Mouse (Mus musculus): ENCODE measurements around the gene Slc9a9. TPM values are rescaled to one million over a fixed set of nuclear protein-coding genes. Genes with fewer than 3 reads are reported as not detected.
A peak's percentile ranks its signal among the peaks of the same experiment; 100 is the strongest.

The Slc9a9 gene
- polyA plus RNA-seq, 1 experiment from 2014 or later: 5.0 TPM

- Histone ChIP-seq H3K36me3 (ENCODE audit: insufficient read depth) (no peaks in the 10 kb centered on the region), H3K27me3 (ENCODE audit: insufficient read depth, low read length) (no peaks in the 10 kb centered on the region), H3K9me3 (ENCODE audit: low read depth, low read length) (no peaks in the 10 kb centered on the region), H3K27ac (ENCODE audit: low read depth) (no peak overlapping the region), H3K4me1 (ENCODE audit: insufficient read depth) (no peaks in the 10 kb centered on the region), H3K9ac (no peak overlapping the region), H3K4me3 (ENCODE audit: low read depth, low read length) (no peak overlapping the region), H3K4me2 (no peak overlapping the region)
- DNase-seq (no peak), ATAC-seq (ENCODE audit: insufficient read depth) (no peak)
- no peak for TF ChIP-seq CTCF (IDR thresholded peaks at IDR 0.05; ENCODE audit: low read depth)
- WGBS: 50% methylated on average over 6 of the region's 6 CpGs
Observed at GRCm38 (mm10) chr9:94645631-94646030, 24.1 kb upstream of the Slc9a9 start.

DNA sequence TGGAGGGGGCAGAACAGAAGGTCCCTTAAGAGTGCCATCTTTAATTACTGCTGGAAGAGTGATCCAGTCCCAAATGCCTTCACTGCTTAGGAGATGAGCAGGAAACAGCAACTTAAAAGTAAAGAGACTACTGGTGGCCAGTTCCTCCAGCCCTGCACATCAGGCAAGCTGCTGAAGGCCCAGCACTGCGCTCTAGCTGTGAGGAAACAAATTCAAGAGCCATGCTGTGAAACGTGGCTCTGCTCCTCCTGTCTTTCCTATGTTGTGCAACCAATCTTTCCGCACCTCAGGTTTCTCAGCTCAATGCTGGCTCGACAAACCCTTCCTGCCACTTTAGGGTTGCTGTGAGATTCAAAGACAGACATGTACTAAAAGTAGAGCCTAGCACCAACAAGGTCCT, 22.3 kb upstream of the Slc9a9 start:
- H3K9ac ChIP-seq: no peak overlapping the region
- no peaks in the 10 kb centered on the region for H3K4me1 ChIP-seq (ENCODE audit: insufficient read depth)
- no peaks in the 10 kb centered on the region for H3K36me3 ChIP-seq (ENCODE audit: insufficient read depth)
- H3K27me3 ChIP-seq (ENCODE audit: insufficient read depth, low read length): no peaks in the 10 kb centered on the region
- no peak overlapping the region for H3K4me3 ChIP-seq (ENCODE audit: low read depth, low read length)
- no peak for ATAC-seq (ENCODE audit: insufficient read depth)
- no peak for TF ChIP-seq CTCF (IDR thresholded peaks at IDR 0.05; ENCODE audit: low read depth)
- no peaks in the 10 kb centered on the region for H3K9me3 ChIP-seq (ENCODE audit: low read depth, low read length)
- no peak for DNase-seq
- H3K27ac ChIP-seq (ENCODE audit: low read depth): no peak overlapping the region
- WGBS: 65% methylated on average over 4 of the region's 4 CpGs
- no peak overlapping the region for H3K4me2 ChIP-seq

DNA sequence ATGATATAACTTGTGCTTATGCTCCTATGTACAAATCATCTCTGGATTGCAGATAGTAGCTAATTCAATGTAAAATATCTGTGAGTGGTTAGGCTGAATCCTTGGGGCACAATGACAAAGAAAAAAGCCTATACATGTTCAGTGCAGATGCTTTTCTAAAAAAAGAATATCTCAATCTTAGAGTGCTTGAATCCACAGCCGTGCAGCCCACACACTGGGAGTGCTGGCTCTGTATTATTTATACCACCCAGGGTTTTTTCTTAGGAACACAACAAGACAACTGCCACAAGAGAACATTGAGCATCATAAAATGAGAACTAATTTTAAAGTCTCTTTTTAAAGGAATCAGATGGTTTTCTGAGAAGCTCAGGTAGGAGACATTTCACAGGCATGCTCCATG, 19.7 kb upstream of the Slc9a9 start:
- ATAC-seq (ENCODE audit: insufficient read depth) (no peak), DNase-seq (no peak)
- H3K27me3 ChIP-seq (ENCODE audit: insufficient read depth, low read length): no peaks in the 10 kb centered on the region
- H3K9ac ChIP-seq: no peak overlapping the region
- no peaks in the 10 kb centered on the region for H3K9me3 ChIP-seq (ENCODE audit: low read depth, low read length)
- H3K27ac ChIP-seq (ENCODE audit: low read depth): no peak overlapping the region
- no peaks in the 10 kb centered on the region for H3K4me1 ChIP-seq (ENCODE audit: insufficient read depth)
- H3K4me2 ChIP-seq: no peak overlapping the region
- no peak for TF ChIP-seq CTCF (IDR thresholded peaks at IDR 0.05; ENCODE audit: low read depth)
- H3K36me3 ChIP-seq (ENCODE audit: insufficient read depth): no peaks in the 10 kb centered on the region
- no peak overlapping the region for H3K4me3 ChIP-seq (ENCODE audit: low read depth, low read length)
- 70% methylated on average over 1 of the region's 1 CpGs for WGBS

DNA sequence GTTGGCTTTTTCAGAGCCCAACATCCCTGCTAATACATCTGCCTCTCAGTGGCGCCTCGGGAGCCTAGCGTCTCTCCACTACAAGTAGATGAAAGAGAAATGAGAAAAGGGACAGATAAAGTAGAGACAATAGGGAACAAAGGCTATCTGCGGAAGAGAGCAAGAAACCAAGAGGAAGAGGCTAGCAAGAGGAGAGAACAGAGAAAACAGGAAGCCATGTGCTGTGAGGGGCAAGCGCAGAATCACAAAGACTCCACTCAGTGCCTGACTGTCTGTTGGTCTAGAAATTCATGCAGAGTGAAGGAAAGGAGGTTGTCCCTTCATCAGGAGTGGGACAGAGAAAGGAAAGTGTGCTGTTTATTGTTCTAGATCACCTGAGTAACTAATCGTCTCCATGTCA, 16.5 kb upstream of the Slc9a9 start:
- Histone ChIP-seq H3K4me3 (ENCODE audit: low read depth, low read length) (no peak overlapping the region), H3K27me3 (ENCODE audit: insufficient read depth, low read length) (no peaks in the 10 kb centered on the region), H3K9me3 (ENCODE audit: low read depth, low read length) (no peaks in the 10 kb centered on the region), H3K36me3 (ENCODE audit: insufficient read depth) (no peaks in the 10 kb centered on the region), H3K9ac (no peak overlapping the region), H3K4me1 (ENCODE audit: insufficient read depth) (no peaks in the 10 kb centered on the region), H3K27ac (ENCODE audit: low read depth) (no peak overlapping the region), H3K4me2 (no peak overlapping the region)
- ATAC-seq (ENCODE audit: insufficient read depth) (no peak), DNase-seq (no peak)
- TF ChIP-seq CTCF (IDR thresholded peaks at IDR 0.05; ENCODE audit: low read depth): no peak
- WGBS: 79% methylated on average over 6 of the region's 6 CpGs

DNA sequence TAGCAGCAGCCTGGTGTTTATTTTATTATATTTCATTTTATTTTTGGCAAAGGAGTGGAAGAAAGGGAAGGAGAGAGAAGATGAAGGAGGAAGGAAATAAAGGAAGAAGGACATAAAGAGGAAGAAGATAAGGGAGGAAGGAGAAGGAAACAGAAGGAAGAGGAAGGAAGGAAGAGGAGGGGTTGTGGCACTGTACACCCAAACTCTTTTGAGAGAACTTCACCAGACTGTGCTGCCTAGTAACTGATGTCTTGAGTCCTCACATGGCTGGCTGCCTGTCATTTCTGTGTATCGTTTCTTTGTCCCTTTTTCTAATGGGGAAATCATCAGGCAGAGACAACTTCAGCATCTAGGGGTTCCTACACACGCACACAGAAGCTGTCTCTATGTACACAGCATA, 15.9 kb upstream of the Slc9a9 start:
- H3K4me2 ChIP-seq: no peak overlapping the region
- no peaks in the 10 kb centered on the region for H3K36me3 ChIP-seq (ENCODE audit: insufficient read depth)
- H3K27ac ChIP-seq (ENCODE audit: low read depth): no peak overlapping the region
- DNase-seq: no peak
- H3K9me3 ChIP-seq (ENCODE audit: low read depth, low read length): no peaks in the 10 kb centered on the region
- no peaks in the 10 kb centered on the region for H3K27me3 ChIP-seq (ENCODE audit: insufficient read depth, low read length)
- no peak; the same call in 1 of the 2 replicates for ATAC-seq (ENCODE audit: insufficient read depth)
- 28% methylated on average over 2 of the region's 2 CpGs for WGBS
- H3K4me1 ChIP-seq (ENCODE audit: insufficient read depth): no peaks in the 10 kb centered on the region
- no peak overlapping the region for H3K4me3 ChIP-seq (ENCODE audit: low read depth, low read length)
- no peak for TF ChIP-seq CTCF (IDR thresholded peaks at IDR 0.05; ENCODE audit: low read depth)
- H3K9ac ChIP-seq: no peak overlapping the region

DNA sequence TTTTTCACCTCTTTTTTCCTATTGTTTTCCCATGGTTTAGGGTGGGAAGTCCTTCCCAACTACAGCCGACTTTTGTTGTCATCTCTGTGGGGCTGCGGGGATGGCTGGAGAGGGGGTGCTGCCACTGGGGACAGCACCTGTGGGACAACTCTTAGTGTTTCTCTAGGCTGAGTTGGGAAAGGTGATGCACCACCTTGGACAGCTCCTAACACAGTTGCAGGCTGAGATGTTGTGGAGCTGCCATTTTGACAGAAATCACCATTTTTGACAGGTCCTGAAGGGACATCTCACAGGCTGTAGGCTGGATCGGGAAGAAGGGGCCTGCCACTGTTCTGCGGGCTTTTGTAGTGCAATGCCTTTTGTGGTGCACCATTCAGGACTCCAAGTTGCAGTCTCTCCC, 13.4 kb upstream of the Slc9a9 start:
- H3K9ac ChIP-seq: no peak overlapping the region
- no peak overlapping the region for H3K4me3 ChIP-seq (ENCODE audit: low read depth, low read length)
- ATAC-seq (ENCODE audit: insufficient read depth) (no peak), DNase-seq (peak; percentile 42)
- no peaks in the 10 kb centered on the region for H3K36me3 ChIP-seq (ENCODE audit: insufficient read depth)
- WGBS: 78% methylated on average over 4 of the region's 4 CpGs
- no peaks in the 10 kb centered on the region for H3K27me3 ChIP-seq (ENCODE audit: insufficient read depth, low read length)
- TF ChIP-seq CTCF (IDR thresholded peaks at IDR 0.05; ENCODE audit: low read depth): no peak
- H3K4me1 ChIP-seq (ENCODE audit: insufficient read depth): no peaks in the 10 kb centered on the region
- no peak overlapping the region for H3K27ac ChIP-seq (ENCODE audit: low read depth)
- no peak overlapping the region for H3K4me2 ChIP-seq
- H3K9me3 ChIP-seq (ENCODE audit: low read depth, low read length): no peaks in the 10 kb centered on the region

- no peak overlapping the region for H3K4me2 ChIP-seq
- no peaks in the 10 kb centered on the region for H3K9me3 ChIP-seq (ENCODE audit: low read depth, low read length)
- WGBS: 30% methylated on average over 3 of the region's 3 CpGs
- no peaks in the 10 kb centered on the region for H3K36me3 ChIP-seq (ENCODE audit: insufficient read depth)
- no peak for TF ChIP-seq CTCF (IDR thresholded peaks at IDR 0.05; ENCODE audit: low read depth)
- peak; percentile 62 for DNase-seq
- ATAC-seq (ENCODE audit: insufficient read depth): peak; percentile 81
- H3K27me3 ChIP-seq (ENCODE audit: insufficient read depth, low read length): no peaks in the 10 kb centered on the region
- H3K4me1 ChIP-seq (ENCODE audit: insufficient read depth): no peaks in the 10 kb centered on the region
- H3K4me3 ChIP-seq (ENCODE audit: low read depth, low read length): no peak overlapping the region
- H3K9ac ChIP-seq: no peak overlapping the region
- H3K27ac ChIP-seq (ENCODE audit: low read depth): no peak overlapping the region
Observed at GRCm38 (mm10) chr9:94659401-94660152, 10.1 kb upstream of the Slc9a9 start.
